Mouse (Mus musculus): ENCODE measurements around the gene Rapgef1.

GRCm38 (mm10) chr2:29621163-29621562 lies 1.6 kb downstream of the Rapgef1 start:
- TF ChIP-seq POLR2A (IDR thresholded peaks at IDR 0.05; ENCODE audit: extremely low read depth, insufficient read depth, low read length), result no peak
- TF ChIP-seq CTCF (IDR thresholded peaks at IDR 0.05; ENCODE audit: extremely low read depth, insufficient read depth, low read length), result no peak

Data from cortical plate, adult 2 months (tissue).